Mouse (Mus musculus): Measurements from ENCODE around the gene Pigt.
A peak's percentile ranks its signal among the peaks of the same experiment; 100 is the strongest.

The Pigt gene

GRCm38 (mm10) chr2:164521841-164522240 is 24.5 kb downstream of the Pigt start:
- no peak for DNase-seq

GRCm38 (mm10) chr2:164522280-164522679 is 25.0 kb downstream of the Pigt start:
- no peak for DNase-seq

GRCm38 (mm10) chr2:164523301-164523773 is 26.0 kb downstream of the Pigt start:
- DNase-seq = peak; percentile 29

- no peak for DNase-seq
Observed at GRCm38 (mm10) chr2:164528557-164528956, 31.2 kb downstream of the Pigt start.

GRCm38 (mm10) chr2:164531169-164531568 is 33.8 kb downstream of the Pigt start:
- peak; percentile 50 for DNase-seq

GRCm38 (mm10) chr2:164534315-164534714 is 37.0 kb downstream of the Pigt start:
- DNase-seq = no peak

- DNase-seq = no peak
Observed at GRCm38 (mm10) chr2:164537003-164537402, 39.7 kb downstream of the Pigt start.

- DNase-seq = no peak
Observed at GRCm38 (mm10) chr2:164540652-164541427, 43.5 kb downstream of the Pigt start.

- DNase-seq = no peak
Observed at GRCm38 (mm10) chr2:164542132-164542531, 44.8 kb downstream of the Pigt start.

- no peak for DNase-seq
Observed at GRCm38 (mm10) chr2:164542598-164542997, 45.3 kb downstream of the Pigt start.

- no peak for DNase-seq
Observed at GRCm38 (mm10) chr2:164543745-164544144, 46.4 kb downstream of the Pigt start.

- DNase-seq = no peak
Observed at GRCm38 (mm10) chr2:164544454-164545097, 47.3 kb downstream of the Pigt start.

- no peak for DNase-seq
Observed at GRCm38 (mm10) chr2:164549338-164549737, 52.0 kb downstream of the Pigt start.

GRCm38 (mm10) chr2:164549963-164550894 is 52.9 kb downstream of the Pigt start:
- no peak for DNase-seq

GRCm38 (mm10) chr2:164550895-164551269 is 53.6 kb downstream of the Pigt start:
- no peak for DNase-seq

GRCm38 (mm10) chr2:164551502-164551901 is 54.2 kb downstream of the Pigt start:
- DNase-seq = no peak

All from cerebellum, adult 11-12 months (tissue).